8 mouse cellular contexts compared by ENCODE assay signal in genomic region chr7:127406002-127406987, GRCm38 (mm10). TPM values are rescaled to one million over a fixed set of nuclear protein-coding genes. Genes with fewer than 3 reads are reported as not detected.
DNase-seq lines count a peak whose midpoint lies in the region; ATAC-seq and TF ChIP-seq lines count a peak whose summit lies in the region.
"Not testable (repeated sequence)": the region's sequence is repeated elsewhere in the genome, so short reads cannot be mapped to it uniquely, and the experiment has no call there.

Gene Zfp764, minus strand, starts transcription at chr7:127406822.

- not testable (repeated sequence) for H3K27me3 ChIP-seq in embryonic facial prominence, embryonic 15.5 days; limb, embryonic 14.5 days (ENCODE audit: control insufficient read depth, insufficient read depth, low read length); midbrain, postnatal 0 days (ENCODE audit: insufficient read depth, low read length)

- TF ChIP-seq CTCF in midbrain, postnatal 0 days (IDR thresholded peaks at IDR 0.05), result peak; percentile 85

- H3K9me3 ChIP-seq in embryonic facial prominence, embryonic 15.5 days (replicated peaks); limb, embryonic 14.5 days (ENCODE audit: control insufficient read depth, low read length); midbrain, postnatal 0 days (ENCODE audit: low read length): not testable (repeated sequence)

- WGBS in embryonic facial prominence, embryonic 15.5 days, result 5% methylated on average over 40 of the region's 40 CpGs
- 6% methylated on average over 40 of the region's 40 CpGs for WGBS in limb, embryonic 14.5 days
- 5% methylated on average over 40 of the region's 40 CpGs for WGBS in midbrain, postnatal 0 days

- peak; percentile 85 for ATAC-seq in embryonic facial prominence, embryonic 15.5 days (ENCODE audit: insufficient number of reproducible peaks, low FRiP score, low TSS enrichment, low read depth)
- ATAC-seq in limb, embryonic 14.5 days (ENCODE audit: low FRiP score, low read depth), result peak; percentile 89
- peak; percentile 87 for ATAC-seq in midbrain, postnatal 0 days (ENCODE audit: low FRiP score)

- H3K27ac ChIP-seq in embryonic facial prominence, embryonic 15.5 days (replicated peaks), result peak within 1 kb of the TSS; percentile 80
- H3K27ac ChIP-seq in limb, embryonic 14.5 days (replicated peaks; ENCODE audit: low read depth, low read length), result peak within 1 kb of the TSS; percentile 77
- H3K27ac ChIP-seq in midbrain, postnatal 0 days (ENCODE audit: low read depth, low read length), result peak within 1 kb of the TSS; percentile 48

- not testable (repeated sequence) for H3K36me3 ChIP-seq in embryonic facial prominence, embryonic 15.5 days; limb, embryonic 14.5 days (ENCODE audit: control insufficient read depth, insufficient read depth, low read length); midbrain, postnatal 0 days (ENCODE audit: insufficient read depth, low read length)

- peak; percentile 87 for DNase-seq in 3T3-L1 (ENCODE audit: low read depth, low spot score)
- DNase-seq in adrenal gland, postnatal 4 days (ENCODE audit: low spot score in 2 of 2), result peak; percentile 59 to 79
- peak; percentile 93 for DNase-seq in heart, adult 8-10 months (ENCODE audit: low spot score)
- peak; percentile 96 for DNase-seq in kidney, adult 9 months
- peak; percentile 90 for DNase-seq in limb, embryonic 14.5 days (ENCODE audit: low spot score)
- DNase-seq in midbrain, postnatal 0 days (ENCODE audit: low spot score), result peak; percentile 92
- DNase-seq in spleen, postnatal 14 days (ENCODE audit: low spot score in 2 of 2), result peak; percentile 62 to 76

- H3K4me1 ChIP-seq in embryonic facial prominence, embryonic 15.5 days; limb, embryonic 14.5 days (ENCODE audit: control insufficient read depth, insufficient read depth, low read length); midbrain, postnatal 0 days (ENCODE audit: insufficient read depth, low read length): not testable (repeated sequence)

- H3K4me2 ChIP-seq in embryonic facial prominence, embryonic 15.5 days (replicated peaks), result peak within 1 kb of the TSS; percentile 91
- peak within 1 kb of the TSS; percentile 83 for H3K4me2 ChIP-seq in limb, embryonic 14.5 days (replicated peaks; ENCODE audit: low read depth, low read length, severe bottlenecking)
- peak within 1 kb of the TSS; percentile 78 for H3K4me2 ChIP-seq in midbrain, postnatal 0 days (ENCODE audit: low read depth, low read length, poor library complexity, severe bottlenecking)

- peak; percentile 33; the same call in 1 of the 2 replicates for TF ChIP-seq POLR2A in limb, embryonic 14.5 days (IDR thresholded peaks at IDR 0.05; ENCODE audit: borderline replicate concordance, extremely low read depth, insufficient read depth, insufficient read length)

- peak within 1 kb of the TSS; percentile 58 for H3K4me3 ChIP-seq in embryonic facial prominence, embryonic 15.5 days (replicated peaks)
- peak within 1 kb of the TSS; percentile 54 for H3K4me3 ChIP-seq in limb, embryonic 14.5 days (replicated peaks; ENCODE audit: low read length)
- H3K4me3 ChIP-seq in midbrain, postnatal 0 days (ENCODE audit: low read depth, low read length), result peak within 1 kb of the TSS; percentile 50

- H3K9ac ChIP-seq in embryonic facial prominence, embryonic 15.5 days, result peak within 1 kb of the TSS; percentile 66
- H3K9ac ChIP-seq in limb, embryonic 14.5 days (ENCODE audit: low read depth, low read length, severe bottlenecking), result peak within 1 kb of the TSS; percentile 75
- H3K9ac ChIP-seq in midbrain, postnatal 0 days (replicated peaks; ENCODE audit: low read length, poor library complexity, severe bottlenecking), result peak within 1 kb of the TSS; percentile 68

RNA-seq across cellular contexts. Expression of gene Zfp764, which starts in this region (rescaled TPM):
- total RNA-seq in adrenal gland, postnatal 4 days (2021), result 1 to 10 TPM; 7.8 to 8.0 TPM
- 8.9 and 9.2 TPM in 2 replicates for polyA plus RNA-seq in embryonic facial prominence, embryonic 15.5 days (2015; fragmentation: Nextera tagmentation; extraction: Ambion mirVana)
- 1 to 10 TPM; 2.3 to 4.4 (median 3.2) TPM for total RNA-seq in heart, adult 8-10 months (2022)
- 7.8 and 8.8 TPM in 2 replicates for polyA plus RNA-seq in limb, embryonic 14.5 days (2012; rRNA removed)
- 8.4 and 9.1 TPM in 2 replicates for polyA plus RNA-seq in limb, embryonic 14.5 days (2014; fragmentation: Nextera tagmentation; extraction: Ambion mirVana)
- total RNA-seq in midbrain, postnatal 0 days (2014; rRNA removed), result 4.7 and 6.7 TPM in 2 replicates
- polyA plus RNA-seq in midbrain, postnatal 0 days (2015; fragmentation: Nextera tagmentation; extraction: Ambion mirVana), result 2.7 and 3.6 TPM in 2 replicates

Comparison
In these comparisons a context has a peak if more than half of its experiments do, and no peak if none do; other contexts are left out.
1. Peak in every context shown above with its lines: DNase-seq, ATAC-seq, H3K4me3 ChIP-seq and H3K27ac ChIP-seq.